Mouse (Mus musculus): ENCODE data around the gene Parg. TPM values are rescaled to one million over a fixed set of nuclear protein-coding genes. Genes with fewer than 3 reads are reported as not detected.

Gene Parg
- total and polyA plus RNA-seq, 3 experiments, result 32.6 to 43.8 TPM; not detected in 1

GRCm38 (mm10) chr14:32160563-32160962 is 41.2 kb upstream of the Parg start:
- Histone ChIP-seq H3K79me2 (ENCODE audit: control insufficient read depth, insufficient read depth, low read length, poor library complexity) (peaks cover 48% of the 10 kb centered on the region), H3K4me3 (ENCODE audit: control insufficient read depth in 1 of 2, insufficient read depth in 1 of 2, low read depth in 2 of 2, low read length in 2 of 2) (peak overlapping the region; percentile 69 to 93), H3K36me3 (ENCODE audit: control insufficient read depth in 1 of 2, insufficient read depth in 2 of 2, low read length in 2 of 2) (peaks cover 0 to 39% of the 10 kb centered on the region in 2 experiments; a peak in 2 of 4 replicates), H3K27ac (ENCODE audit: control insufficient read depth, low read depth, low read length) (peak overlapping the region; percentile 73; the same call in 1 of the 2 replicates), H3K27me3 (ENCODE audit: control insufficient read depth in 1 of 2, insufficient read depth in 2 of 2, low read length in 2 of 2) (no peaks in the 10 kb centered on the region), H3K9me3 (replicated peaks; ENCODE audit: insufficient read depth, low read length) (no peaks in the 10 kb centered on the region), H3K9ac (ENCODE audit: control insufficient read depth, low read depth, low read length, poor library complexity, severe bottlenecking) (peak overlapping the region; percentile 84), H3K4me1 (ENCODE audit: control insufficient read depth in 1 of 2, insufficient read depth in 2 of 2, low read length in 2 of 2) (peaks cover 6 to 20% of the 10 kb centered on the region in 2 experiments)
- DNase-seq (ENCODE audit: low read depth, low spot score), result no peak
- TF ChIP-seq JUND (IDR thresholded peaks at IDR 0.05; ENCODE audit: low read depth, low read length) (no peak), GABPA (IDR thresholded peaks at IDR 0.05; ENCODE audit: low read depth, low read length) (no peak), ETS1 (IDR thresholded peaks at IDR 0.05; ENCODE audit: low read depth, low read length) (no peak), ZNF384 (IDR thresholded peaks at IDR 0.05; ENCODE audit: low read depth, low read length) (no peak), TBP (IDR thresholded peaks at IDR 0.05; ENCODE audit: low read depth, low read length) (no peak), ZMIZ1 (IDR thresholded peaks at IDR 0.05; ENCODE audit: low read depth, low read length) (no peak), KAT2A (conservative IDR thresholded peaks at IDR 0.05; ENCODE audit: low read depth, low read length) (no peak), TAL1 (IDR thresholded peaks at IDR 0.05; ENCODE audit: low read length) (no peak), MAFK (IDR thresholded peaks at IDR 0.05; ENCODE audit: borderline replicate concordance, low read depth, low read length) (no peak), MXI1 (IDR thresholded peaks at IDR 0.05; ENCODE audit: low read depth, low read length) (no peak)

- TF ChIP-seq CHD2 (IDR thresholded peaks at IDR 0.05; ENCODE audit: low read length) (no peak), MYC (IDR thresholded peaks at IDR 0.05; ENCODE audit: low read depth, low read length) (no peak), ZNF384 (IDR thresholded peaks at IDR 0.05; ENCODE audit: low read depth, low read length) (peak; percentile 64), SIN3A (IDR thresholded peaks at IDR 0.05; ENCODE audit: low read length) (peak; percentile 26), RCOR1 (IDR thresholded peaks at IDR 0.05; ENCODE audit: low read depth, low read length) (no peak), HCFC1 (IDR thresholded peaks at IDR 0.05; ENCODE audit: low read depth, low read length) (no peak), UBTF (IDR thresholded peaks at IDR 0.05; ENCODE audit: borderline replicate concordance, insufficient read depth, low read depth, low read length) (no peak), TCF12 (IDR thresholded peaks at IDR 0.05; ENCODE audit: low read depth, low read length) (no peak), GABPA (IDR thresholded peaks at IDR 0.05; ENCODE audit: low read depth, low read length) (no peak), E2F4 (IDR thresholded peaks at IDR 0.05; ENCODE audit: borderline replicate concordance, low read depth, low read length) (no peak), CHD1 (IDR thresholded peaks at IDR 0.05; ENCODE audit: low read depth, low read length) (no peak), EP300 (IDR thresholded peaks at IDR 0.05; ENCODE audit: low read depth in 1 of 2, low read length in 2 of 2) (0 out of 4 replicates have a peak, but pooled peaks of 1 of the 2 experiments have one; percentile 33), USF1 (IDR thresholded peaks at IDR 0.05; ENCODE audit: low read depth, low read length) (no peak), POLR2A (IDR thresholded peaks at IDR 0.05; ENCODE audit: control insufficient read depth in 1 of 2, insufficient read depth in 1 of 2, low read depth in 1 of 2, low read length in 2 of 2, poor library complexity in 1 of 2) (no peak), SMC3 (IDR thresholded peaks at IDR 0.05; ENCODE audit: low read depth, low read length) (no peak), GATA1 (IDR thresholded peaks at IDR 0.05; ENCODE audit: low read depth, low read length) (no peak), USF2 (IDR thresholded peaks at IDR 0.05; ENCODE audit: borderline replicate concordance in 1 of 2, insufficient read depth in 1 of 2, low read depth in 1 of 2, low read length in 2 of 2) (no peak), ETS1 (IDR thresholded peaks at IDR 0.05; ENCODE audit: low read depth, low read length) (no peak), MEF2A (IDR thresholded peaks at IDR 0.05; ENCODE audit: extremely low read depth, insufficient replicate concordance, low read depth, low read length, poor library complexity, severe bottlenecking) (no peak), MXI1 (IDR thresholded peaks at IDR 0.05; ENCODE audit: low read depth, low read length) (no peak), TAL1 (IDR thresholded peaks at IDR 0.05; ENCODE audit: low read length) (peak; percentile 57)
- peak; percentile 56 for DNase-seq (ENCODE audit: low read depth, low spot score)
- H3K79me2 ChIP-seq (ENCODE audit: control insufficient read depth, insufficient read depth, low read length, poor library complexity), result peaks cover 49% of the 10 kb centered on the region
- H3K36me3 ChIP-seq (ENCODE audit: control insufficient read depth in 1 of 2, insufficient read depth in 2 of 2, low read length in 2 of 2), result peaks cover 0 to 44% of the 10 kb centered on the region in 2 experiments; a peak in 2 of 4 replicates
- H3K9ac ChIP-seq (ENCODE audit: control insufficient read depth, low read depth, low read length, poor library complexity, severe bottlenecking), result peak overlapping the region; percentile 84
- peaks cover 9 to 21% of the 10 kb centered on the region in 2 experiments for H3K4me1 ChIP-seq (ENCODE audit: control insufficient read depth in 1 of 2, insufficient read depth in 2 of 2, low read length in 2 of 2)
- H3K4me3 ChIP-seq (ENCODE audit: control insufficient read depth in 1 of 2, insufficient read depth in 1 of 2, low read depth in 2 of 2, low read length in 2 of 2), result peak overlapping the region; percentile 69 to 93
- no peaks in the 10 kb centered on the region for H3K9me3 ChIP-seq (replicated peaks; ENCODE audit: insufficient read depth, low read length)
- H3K27me3 ChIP-seq (ENCODE audit: control insufficient read depth in 1 of 2, insufficient read depth in 2 of 2, low read length in 2 of 2), result no peaks in the 10 kb centered on the region
- no peak overlapping the region for H3K27ac ChIP-seq (ENCODE audit: control insufficient read depth, low read depth, low read length)
These were observed 40.5 kb upstream of the Parg start for GRCm38 (mm10) chr14:32161090-32161885.

Data from MEL (cell line).